Mouse (Mus musculus) G1E (cell line): ENCODE data around the gene Rara. TPM values are rescaled to one million over a fixed set of nuclear protein-coding genes. Genes with fewer than 3 reads are reported as not detected.
A peak's percentile ranks its signal among the peaks of the same experiment; 100 is the strongest.
"Not testable (repeated sequence)": the region's sequence is repeated elsewhere in the genome, so short reads cannot be mapped to it uniquely, and the experiment has no call there.

ENCODE experiments used
- ATAC-seq: 2 replicates; pipeline ENCODE4 v1.8.0; 2016; ENCODE audit warnings: mild to moderate bottlenecking; ENCODE audit not compliant: insufficient number of reproducible peaks, poor library complexity, low FRiP score, severe bottlenecking; ENCODE audit errors: extremely low read depth
- DNase-seq: peaks from one replicate; pipeline ENCODE4 v3.0.0; 2012; ENCODE audit warnings: low spot score
- H3K27me3 ChIP-seq: 2 replicates; pipeline ENCODE4 v1.6.1; 2012; ENCODE audit warnings: mild to moderate bottlenecking, low read length, inconsistent platforms; ENCODE audit not compliant: insufficient read depth
- H3K36me3 ChIP-seq: replicated peaks from 2 replicates; pipeline ENCODE3; 2012; ENCODE audit warnings: mild to moderate bottlenecking, inconsistent platforms
- H3K4me1 ChIP-seq: 2 replicates; pipeline ENCODE4 v1.6.1; 2012; ENCODE audit warnings: low read depth, low read length, inconsistent platforms, mixed read lengths; ENCODE audit not compliant: insufficient read depth
- H3K4me3 ChIP-seq: 2 replicates; pipeline ENCODE4 v1.5.1; 2012; ENCODE audit warnings: low read depth, mild to moderate bottlenecking, inconsistent platforms, low read length, moderate library complexity, mixed read lengths
- H3K9me3 ChIP-seq: replicated peaks from 2 replicates; pipeline ENCODE4 v1.6.1; 2012; ENCODE audit warnings: inconsistent platforms
- CTCF ChIP-seq: IDR thresholded peaks from 2 replicates; pipeline ENCODE4 v1.5.1; 2012; ENCODE audit warnings: low read depth, low read length, inconsistent platforms, mixed read lengths
- GATA1 ChIP-seq: IDR thresholded peaks from 2 replicates; pipeline ENCODE4 v1.6.1; 2012; ENCODE audit warnings: borderline replicate concordance, low read length, inconsistent platforms, mixed read lengths
- GATA2 ChIP-seq: IDR thresholded peaks from 2 replicates; pipeline ENCODE4 v1.6.1; 2012; ENCODE audit warnings: low read depth, low read length, inconsistent platforms, borderline replicate concordance
- POLR2AphosphoS5 ChIP-seq: IDR thresholded peaks from 2 replicates; pipeline ENCODE4 v1.6.1; 2012; ENCODE audit warnings: low read depth, low read length, inconsistent platforms; ENCODE audit not compliant: insufficient replicate concordance
- TAL1 ChIP-seq: conservative IDR thresholded peaks from 2 replicates; pipeline ENCODE4 v1.6.1; 2012; ENCODE audit warnings: low read depth, low read length, inconsistent platforms, mixed read lengths
- polyA plus RNA-seq: library from polyadenylated mRNA; stranded (reverse); fragments of >175 nt; gene quantifications from 2 replicates; pipeline ENCODE4 v1.2.3, GENCODE M21; 2012
- total RNA-seq, 2 experiments: library from RNA; stranded (forward) in 1 of 2; stranded (reverse) in 1 of 2; fragments of 200-1000 nt in 1 of 2; fragments of >200 nt in 1 of 2; fragmentation: Nextera tagmentation in 1 of 2; gene quantifications; 2 replicates each; pipeline ENCODE4 v1.2.3; 2014 to 2017

Rara gene
- total and polyA plus RNA-seq, 3 experiments, result 16.9 to 110 (median 84.4) TPM

- Histone ChIP-seq H3K36me3 (peaks cover 98% of the 10 kb centered on the region), H3K4me3 (no peak overlapping the region; the same call in 1 of the 2 replicates), H3K4me1 (peaks cover 85% of the 10 kb centered on the region), H3K9me3 (no peaks in the 10 kb centered on the region), H3K27me3 (no peaks in the 10 kb centered on the region)
- DNase-seq, result no peak
- peak; percentile 71 for ATAC-seq
- no peak for TF ChIP-seq CTCF
- TF ChIP-seq TAL1, result no peak
- no peak for TF ChIP-seq GATA1
- TF ChIP-seq GATA2, result no peak
- TF ChIP-seq POLR2AphosphoS5, result no peak
Measured at GRCm38 (mm10) chr11:98918231-98918630, 9.4 kb upstream of the Rara start.

GRCm38 (mm10) chr11:98919009-98919408 lies 8.6 kb upstream of the Rara start:
- no peaks in the 10 kb centered on the region for H3K27me3 ChIP-seq
- ATAC-seq, result no peak
- peaks cover 98% of the 10 kb centered on the region for H3K36me3 ChIP-seq
- peaks cover 85% of the 10 kb centered on the region for H3K4me1 ChIP-seq
- TF ChIP-seq POLR2AphosphoS5 (no peak), GATA1 (no peak), GATA2 (no peak), CTCF (no peak), TAL1 (no peak)
- H3K4me3 ChIP-seq, result no peak overlapping the region
- H3K9me3 ChIP-seq, result no peaks in the 10 kb centered on the region
- no peak for DNase-seq

DNA sequence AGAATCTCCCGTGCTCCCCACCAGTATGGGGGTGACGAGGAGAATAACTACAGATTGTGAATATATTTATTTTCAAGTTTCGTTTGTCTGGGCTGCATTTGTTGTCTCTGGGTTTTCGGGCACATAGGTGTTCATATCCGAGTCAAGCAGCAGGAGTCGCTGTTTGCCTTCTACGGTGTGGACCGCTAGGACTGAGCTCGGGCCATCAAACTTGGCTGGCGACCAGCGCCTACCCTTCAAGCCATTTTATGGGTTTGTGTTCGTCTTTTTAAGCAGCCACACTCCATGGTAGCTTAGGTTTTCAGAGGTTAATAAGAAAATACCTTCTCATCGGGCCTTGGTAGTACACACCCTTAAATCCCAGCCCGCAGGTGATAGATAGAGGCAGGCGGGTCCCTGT lies 5.8 kb upstream of the Rara start:
- Histone ChIP-seq H3K4me1 (peaks cover 92% of the 10 kb centered on the region), H3K36me3 (peaks cover 89% of the 10 kb centered on the region)
- not testable (repeated sequence) for H3K9me3 ChIP-seq, H3K27me3 ChIP-seq, ATAC-seq, H3K4me3 ChIP-seq, DNase-seq

DNA sequence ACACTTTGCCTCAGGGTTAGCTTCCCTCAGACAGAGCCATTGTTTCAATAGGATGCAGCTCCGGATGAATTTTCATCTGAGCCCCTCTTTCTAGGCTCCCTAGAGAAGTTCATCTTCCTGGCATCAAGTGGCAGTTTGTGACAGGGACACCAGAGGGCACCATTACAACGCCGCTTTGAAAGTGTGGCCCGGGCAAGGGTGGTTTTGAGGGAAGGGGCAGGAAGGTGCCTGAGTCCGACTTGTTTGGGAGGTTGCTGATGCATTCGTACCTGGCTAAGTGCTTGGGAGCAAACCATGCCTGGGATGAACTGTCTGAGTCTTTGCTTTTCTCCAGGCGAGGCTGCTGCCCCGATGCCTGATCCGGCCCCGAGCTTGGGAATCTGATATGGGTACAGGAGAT lies 5.3 kb upstream of the Rara start:
- Histone ChIP-seq H3K36me3 (peaks cover 84% of the 10 kb centered on the region), H3K4me3 (peak overlapping the region; percentile 35; the same call in 1 of the 2 replicates), H3K4me1 (peaks cover 91% of the 10 kb centered on the region)
- not testable (repeated sequence) for H3K27me3 ChIP-seq, ATAC-seq, DNase-seq, H3K9me3 ChIP-seq
- TF ChIP-seq CTCF, result 0 out of 2 replicates have a peak, but pooled peaks have one; percentile 24

DNA sequence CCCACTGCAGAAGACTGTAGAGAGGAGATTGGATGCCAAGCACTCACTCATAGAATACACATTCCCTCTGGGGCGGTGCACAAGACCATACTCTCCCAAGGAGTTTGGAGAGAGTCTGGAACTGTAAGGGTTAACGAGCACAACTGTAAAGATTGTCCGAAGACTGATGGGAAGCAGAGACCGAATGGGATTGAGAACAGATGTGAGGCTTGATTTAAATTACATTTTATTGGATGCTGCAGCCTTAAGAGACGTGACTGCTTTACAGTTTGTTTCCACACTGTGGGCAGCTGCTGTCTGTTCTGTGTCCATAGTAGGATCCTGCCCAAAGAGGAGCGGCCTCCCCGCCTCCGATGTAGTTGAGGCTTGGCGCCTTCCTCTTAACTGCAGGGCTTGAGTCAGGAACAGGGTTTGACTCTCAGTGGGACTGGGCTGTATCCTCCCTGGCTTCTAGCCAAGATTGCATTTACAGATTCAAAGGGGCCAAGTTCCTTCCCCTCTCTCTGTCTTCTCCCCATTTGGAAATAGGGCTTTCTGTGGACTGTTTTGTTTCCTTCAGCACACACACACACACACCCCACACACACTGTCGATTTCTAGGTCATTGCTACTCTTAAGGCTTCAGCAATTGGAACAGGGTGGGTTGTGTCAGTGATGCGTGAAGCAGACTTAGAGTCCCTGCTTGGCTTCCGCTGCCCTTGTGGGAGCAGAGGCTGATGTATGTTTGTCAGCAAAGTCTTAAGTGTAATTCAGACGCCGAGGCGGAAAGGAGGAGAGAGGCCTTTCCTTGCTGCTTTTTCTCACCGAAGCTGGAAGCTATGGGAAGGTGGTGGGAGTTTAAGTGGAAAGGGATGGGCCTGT lies 4.5 kb upstream of the Rara start:
- H3K9me3 ChIP-seq, DNase-seq, ATAC-seq, H3K27me3 ChIP-seq: not testable (repeated sequence)
- peaks cover 80% of the 10 kb centered on the region for H3K36me3 ChIP-seq
- peak overlapping the region; percentile 35; the same call in 1 of the 2 replicates for H3K4me3 ChIP-seq
- peaks cover 91% of the 10 kb centered on the region for H3K4me1 ChIP-seq

DNA sequence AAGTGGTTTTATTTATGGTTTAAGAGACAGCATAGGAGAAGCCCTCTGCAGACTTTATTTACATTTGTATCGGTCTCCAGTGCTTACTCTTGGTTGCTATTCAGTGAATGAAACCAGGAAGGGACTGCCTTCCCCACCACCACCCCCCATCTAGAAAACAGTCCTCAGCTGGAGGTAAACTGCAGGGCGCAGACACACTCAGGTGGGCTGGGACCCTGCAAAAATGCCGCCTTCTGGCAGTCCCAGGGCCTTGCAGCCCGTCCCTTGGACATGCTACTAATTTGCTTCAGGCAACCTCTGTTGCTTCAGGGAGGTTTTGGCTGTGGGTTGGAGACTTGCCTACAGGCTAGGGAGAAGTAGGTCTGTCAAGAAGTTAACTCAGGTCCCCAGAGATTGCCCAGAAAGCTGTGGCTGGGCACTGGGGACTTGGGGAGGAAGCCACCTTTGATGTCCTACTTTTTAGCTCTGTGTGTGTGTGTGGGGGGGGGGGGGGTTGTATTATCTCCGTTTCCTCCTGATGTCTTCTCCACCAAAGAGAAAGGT lies 2.9 kb upstream of the Rara start:
- Histone ChIP-seq H3K9me3 (no peaks in the 10 kb centered on the region), H3K36me3 (peaks cover 63% of the 10 kb centered on the region), H3K4me3 (peak overlapping the region; percentile 58; the same call in 1 of the 2 replicates), H3K27me3 (peaks cover 4% of the 10 kb centered on the region; the same call in 1 of the 2 replicates), H3K4me1 (peaks cover 91% of the 10 kb centered on the region)
- DNase-seq, result no peak
- no peak for ATAC-seq
- TF ChIP-seq GATA1, result no peak
- TF ChIP-seq GATA2, result no peak
- no peak for TF ChIP-seq TAL1
- TF ChIP-seq CTCF, result no peak
- no peak for TF ChIP-seq POLR2AphosphoS5

- Histone ChIP-seq H3K4me3 (peak overlapping the region; percentile 58; the same call in 1 of the 2 replicates), H3K4me1 (peaks cover 95% of the 10 kb centered on the region), H3K27me3 (peaks cover 6% of the 10 kb centered on the region; the same call in 1 of the 2 replicates), H3K36me3 (peaks cover 58% of the 10 kb centered on the region), H3K9me3 (no peaks in the 10 kb centered on the region)
- DNase-seq, result peak; percentile 75
- no peak for TF ChIP-seq CTCF
- TF ChIP-seq GATA1, result no peak
- TF ChIP-seq TAL1, result no peak
- no peak for TF ChIP-seq GATA2
- ATAC-seq, result peak; percentile 80
Measured at GRCm38 (mm10) chr11:98925265-98925721, 2.3 kb upstream of the Rara start.
